Mouse (Mus musculus) lung, postnatal 0 days (tissue): ENCODE data around the gene Gm5105.

Source experiments
- CTCF ChIP-seq: IDR thresholded peaks from 2 replicates; pipeline ENCODE4 v1.5.1; 2016; ENCODE audit warnings: antibody characterized with exemption, mild to moderate bottlenecking
- EP300 ChIP-seq: IDR thresholded peaks from 2 replicates; pipeline ENCODE4 v1.6.1; 2016; ENCODE audit warnings: antibody characterized with exemption, mild to moderate bottlenecking, control low read depth

DNA sequence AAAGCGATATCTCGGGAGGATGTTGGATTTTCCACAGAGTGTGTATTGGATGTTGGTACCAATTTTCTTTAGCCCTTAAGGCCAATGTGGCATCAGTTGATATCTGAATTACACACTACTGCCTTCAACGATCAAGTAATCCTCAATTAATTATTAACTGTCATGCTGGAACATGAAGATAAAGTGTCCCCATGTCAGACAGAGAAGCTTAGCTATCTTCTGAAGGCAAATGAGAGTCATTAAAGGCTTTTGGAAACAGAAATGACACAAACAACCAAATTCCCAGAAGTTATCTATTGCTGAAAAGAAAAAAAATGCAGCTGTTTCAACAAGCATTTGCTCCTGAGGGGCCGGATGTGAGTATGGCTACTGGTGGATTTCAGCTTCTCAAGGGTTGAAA, 45.2 kb downstream of the Gm5105 start:
- TF ChIP-seq EP300 (no peak), CTCF (no peak)
